Mouse (Mus musculus): ENCODE measurements around the gene Map7d1. TPM values are rescaled to one million over a fixed set of nuclear protein-coding genes. Genes with fewer than 3 reads are reported as not detected.

The Map7d1 gene
- polyA plus RNA-seq (2015; fragmentation: Nextera tagmentation; extraction: Ambion mirVana) = 46.5 and 49.9 TPM in 2 replicates

GRCm38 (mm10) chr4:126256131-126256791 lies at the start of gene Map7d1:
Map7d1 (minus strand) TSS chr4:126256343.
- ATAC-seq (ENCODE audit: low FRiP score, low read depth) = peak; percentile 84
- Histone ChIP-seq H3K4me3 (peak within 1 kb of the TSS; percentile 99), H3K27me3 (no peaks in the 10 kb centered on the region), H3K4me1 (peaks cover 77% of the 10 kb centered on the region), H3K4me2 (replicated peaks) (peak within 1 kb of the TSS; percentile 96), H3K9ac (peak within 1 kb of the TSS; percentile 98), H3K36me3 (peaks cover 15% of the 10 kb centered on the region; the same call in 1 of the 2 replicates), H3K27ac (peak within 1 kb of the TSS; percentile 92), H3K9me3 (no peaks in the 10 kb centered on the region)
- under 1% methylated on average over 54 of the region's 59 CpGs for WGBS

DNA sequence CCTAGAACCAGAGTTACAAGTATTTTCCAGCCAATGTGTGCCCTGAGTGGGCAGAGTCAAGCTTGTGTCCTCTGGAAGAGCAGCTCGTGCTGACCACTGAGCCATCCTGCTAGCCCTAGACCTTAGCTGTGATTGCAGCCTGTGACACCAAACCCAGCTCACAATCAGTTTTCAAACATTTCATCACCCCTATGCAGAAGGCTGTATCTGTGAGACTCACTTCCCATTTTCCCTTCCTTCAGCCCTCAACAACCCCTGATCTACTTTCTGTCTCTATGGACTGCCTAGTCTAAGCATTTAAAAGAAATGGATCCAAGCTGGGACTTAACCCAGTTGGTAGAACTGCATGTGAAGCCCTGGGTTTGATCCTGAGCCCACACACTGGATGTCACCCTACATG lies 49.3 kb upstream of the Map7d1 start:
- Histone ChIP-seq H3K27me3 (peaks cover 27% of the 10 kb centered on the region), H3K36me3 (0 out of 2 replicates have a peak, but pooled peaks cover 5% of the 10 kb centered on the region)

DNA sequence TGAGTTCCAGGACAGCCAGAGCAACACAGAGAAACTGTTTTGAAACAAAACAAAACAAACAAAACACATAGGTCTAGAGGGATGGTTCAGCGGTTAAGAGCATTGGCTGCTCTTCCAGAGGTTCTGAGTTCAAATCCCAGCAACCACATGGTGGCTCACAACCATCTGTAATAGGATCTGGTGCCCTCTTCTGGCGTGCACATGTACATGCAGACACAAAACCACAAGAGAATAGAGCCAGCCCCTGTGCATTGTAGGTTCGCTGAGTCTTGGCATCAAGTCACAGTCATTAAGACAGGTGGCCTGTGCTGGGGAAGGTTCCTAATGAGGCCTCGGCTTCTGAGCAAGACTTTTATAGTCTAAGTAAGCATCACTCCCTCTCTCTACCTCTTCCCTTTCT lies 47.7 kb upstream of the Map7d1 start:
- H3K9me3 ChIP-seq = 0 out of 2 replicates have a peak, but pooled peaks cover 7% of the 10 kb centered on the region
- no peak overlapping the region for H3K4me2 ChIP-seq (replicated peaks)
- H3K27ac ChIP-seq = no peak overlapping the region
- H3K4me3 ChIP-seq = no peak overlapping the region
- H3K36me3 ChIP-seq = no peaks in the 10 kb centered on the region
- no peak for ATAC-seq (ENCODE audit: low FRiP score, low read depth)
- peaks cover 37% of the 10 kb centered on the region for H3K27me3 ChIP-seq
- 52% methylated on average over 4 of the region's 4 CpGs for WGBS
- peaks cover 28% of the 10 kb centered on the region for H3K4me1 ChIP-seq
- no peak overlapping the region for H3K9ac ChIP-seq

More for the DNA sequence above, 49.3 kb upstream of the Map7d1 start:
- 93% methylated on average over 1 of the region's 1 CpGs for WGBS
- H3K4me1 ChIP-seq = peaks cover 33% of the 10 kb centered on the region
- H3K4me2 ChIP-seq (replicated peaks) = no peak overlapping the region
- no peak for ATAC-seq (ENCODE audit: low FRiP score, low read depth)
- H3K27ac ChIP-seq = no peak overlapping the region
- H3K9me3 ChIP-seq = 0 out of 2 replicates have a peak, but pooled peaks cover 7% of the 10 kb centered on the region
- no peak overlapping the region for H3K9ac ChIP-seq
- no peak overlapping the region for H3K4me3 ChIP-seq

DNA sequence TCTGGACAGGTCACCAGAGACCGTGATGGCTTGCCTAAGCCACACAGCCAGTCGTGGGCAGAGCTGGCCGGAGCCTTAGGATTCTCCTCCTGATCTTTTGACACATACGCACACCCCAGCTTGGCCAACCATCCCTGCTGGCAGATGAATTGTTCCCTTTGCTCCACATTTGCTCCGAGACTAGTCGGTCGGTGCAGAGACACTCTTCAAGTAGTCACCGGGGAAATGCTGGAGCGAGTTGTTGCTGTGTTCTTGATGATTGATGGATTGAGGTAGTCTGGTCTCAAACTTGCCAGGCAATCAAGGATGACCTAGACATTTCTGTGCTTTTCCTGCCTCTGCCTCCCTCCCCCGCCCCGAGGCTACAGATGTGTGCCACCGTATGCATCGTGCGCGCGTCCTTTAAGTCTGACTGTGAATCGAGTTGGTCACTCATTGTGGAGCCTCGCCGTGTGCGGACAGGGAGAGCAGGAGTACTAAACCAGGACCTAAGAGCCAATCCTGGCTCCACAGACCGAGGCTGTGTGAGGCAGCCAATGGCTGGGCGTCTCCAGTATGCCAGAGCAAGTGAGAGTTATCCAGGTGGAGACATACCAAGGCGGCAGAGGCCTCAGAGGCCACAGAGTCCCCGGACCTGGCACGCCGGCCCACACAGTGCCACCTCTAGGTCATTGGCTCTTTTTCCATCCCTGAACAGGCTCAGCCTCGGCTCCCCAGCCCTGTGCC lies 45.6 kb upstream of the Map7d1 start:
- peaks cover 51% of the 10 kb centered on the region for H3K27me3 ChIP-seq
- H3K4me3 ChIP-seq = peak overlapping the region; percentile 44
- H3K27ac ChIP-seq = peak overlapping the region; percentile 76
- H3K36me3 ChIP-seq = 0 out of 2 replicates have a peak, but pooled peaks cover 5% of the 10 kb centered on the region
- peak; percentile 6; the same call in 1 of the 2 replicates for ATAC-seq (ENCODE audit: low FRiP score, low read depth)
- H3K4me1 ChIP-seq = peaks cover 38% of the 10 kb centered on the region
- 6% methylated on average over 27 of the region's 27 CpGs for WGBS
- peak overlapping the region; percentile 82 for H3K4me2 ChIP-seq (replicated peaks)
- H3K9ac ChIP-seq = peak overlapping the region; percentile 57
- H3K9me3 ChIP-seq = 0 out of 2 replicates have a peak, but pooled peaks cover 7% of the 10 kb centered on the region

GRCm38 (mm10) chr4:126300916-126301583 lies 44.9 kb upstream of the Map7d1 start:
- Histone ChIP-seq H3K9me3 (0 out of 2 replicates have a peak, but pooled peaks cover 6% of the 10 kb centered on the region), H3K4me3 (peak overlapping the region; percentile 44), H3K27ac (peak overlapping the region; percentile 76), H3K4me2 (replicated peaks) (peak overlapping the region; percentile 82), H3K36me3 (0 out of 2 replicates have a peak, but pooled peaks cover 5% of the 10 kb centered on the region), H3K4me1 (peaks cover 45% of the 10 kb centered on the region), H3K27me3 (peaks cover 51% of the 10 kb centered on the region), H3K9ac (peak overlapping the region; percentile 57)
- WGBS = 1% methylated on average over 50 of the region's 50 CpGs
- ATAC-seq (ENCODE audit: low FRiP score, low read depth) = peak; percentile 52

DNA sequence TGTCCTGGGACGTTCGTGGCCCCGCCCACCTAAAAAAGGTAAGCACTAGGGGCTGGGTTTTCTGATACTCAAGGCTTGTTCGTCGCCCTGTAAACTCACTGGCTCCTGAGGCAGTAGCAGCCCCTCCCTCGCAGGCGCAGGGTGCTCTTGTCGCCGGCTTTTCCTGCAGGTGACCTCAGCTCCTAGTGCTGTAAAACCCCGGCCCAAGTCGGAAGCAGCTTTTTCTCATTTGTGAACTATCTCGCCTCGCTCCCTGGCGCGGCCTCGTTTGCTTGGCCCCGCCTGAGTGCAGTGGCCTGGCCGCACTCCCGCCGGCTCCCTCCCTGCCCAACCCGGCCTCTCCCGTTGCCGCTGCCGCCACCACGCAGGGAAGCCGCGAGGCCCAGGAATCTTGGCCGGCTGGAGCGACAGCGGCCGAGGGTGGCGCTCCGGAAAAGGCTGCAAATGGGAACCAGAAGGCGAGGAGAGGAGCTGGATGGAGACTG lies 40.5 kb upstream of the Map7d1 start:
- 0% methylated on average over 34 of the region's 34 CpGs for WGBS
- Histone ChIP-seq H3K36me3 (0 out of 2 replicates have a peak, but pooled peaks cover 9% of the 10 kb centered on the region), H3K4me3 (peak overlapping the region; percentile 38), H3K9ac (peak overlapping the region; percentile 63), H3K27me3 (peaks cover 42% of the 10 kb centered on the region), H3K9me3 (no peaks in the 10 kb centered on the region), H3K4me2 (replicated peaks) (peak overlapping the region; percentile 72), H3K27ac (peak overlapping the region; percentile 72), H3K4me1 (peaks cover 48% of the 10 kb centered on the region)
- ATAC-seq (ENCODE audit: low FRiP score, low read depth) = peak; percentile 12; the same call in 1 of the 2 replicates

- Histone ChIP-seq H3K4me3 (no peak overlapping the region), H3K4me2 (replicated peaks) (peak overlapping the region; percentile 72), H3K36me3 (0 out of 2 replicates have a peak, but pooled peaks cover 9% of the 10 kb centered on the region), H3K27ac (no peak overlapping the region), H3K4me1 (peaks cover 48% of the 10 kb centered on the region), H3K9me3 (no peaks in the 10 kb centered on the region), H3K9ac (no peak overlapping the region), H3K27me3 (peaks cover 36% of the 10 kb centered on the region)
- ATAC-seq (ENCODE audit: low FRiP score, low read depth) = no peak
- WGBS = 45% methylated on average over 4 of the region's 4 CpGs
Measured at GRCm38 (mm10) chr4:126295937-126296336, 39.8 kb upstream of the Map7d1 start.

DNA sequence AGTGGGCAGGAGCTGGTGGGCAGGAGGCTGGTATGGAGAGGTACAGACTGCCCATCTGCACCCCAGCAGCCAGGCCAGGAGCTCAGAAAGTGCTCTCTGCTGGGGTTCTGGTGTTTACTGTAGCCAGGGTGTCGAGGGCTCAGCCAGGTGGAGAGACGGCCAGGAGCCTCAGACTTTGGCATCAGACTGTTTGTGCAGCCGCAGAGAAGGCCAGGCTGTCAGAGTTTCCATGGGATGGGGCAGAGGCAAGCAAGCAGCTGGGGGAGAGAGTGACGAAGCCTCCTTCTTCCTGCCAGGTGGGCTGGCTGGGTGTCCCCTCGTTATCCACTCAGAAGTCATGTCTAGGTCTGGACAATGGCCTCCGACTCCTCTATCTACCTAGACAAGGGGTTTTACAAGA lies 39.0 kb upstream of the Map7d1 start:
- Histone ChIP-seq H3K27me3 (peaks cover 33% of the 10 kb centered on the region), H3K4me1 (peaks cover 47% of the 10 kb centered on the region), H3K4me2 (replicated peaks) (no peak overlapping the region), H3K9me3 (no peaks in the 10 kb centered on the region), H3K27ac (no peak overlapping the region), H3K4me3 (no peak overlapping the region), H3K9ac (no peak overlapping the region), H3K36me3 (0 out of 2 replicates have a peak, but pooled peaks cover 9% of the 10 kb centered on the region)
- 63% methylated on average over 6 of the region's 6 CpGs for WGBS
- ATAC-seq (ENCODE audit: low FRiP score, low read depth) = no peak

GRCm38 (mm10) chr4:126291196-126291595 lies 35.1 kb upstream of the Map7d1 start:
- H3K4me3 ChIP-seq = peak overlapping the region; percentile 7; the same call in 1 of the 2 replicates
- peak overlapping the region; percentile 67 for H3K27ac ChIP-seq
- peaks cover 50% of the 10 kb centered on the region for H3K27me3 ChIP-seq
- H3K36me3 ChIP-seq = 0 out of 2 replicates have a peak, but pooled peaks cover 4% of the 10 kb centered on the region
- H3K4me1 ChIP-seq = peaks cover 58% of the 10 kb centered on the region
- H3K9ac ChIP-seq = peak overlapping the region; percentile 54
- ATAC-seq (ENCODE audit: low FRiP score, low read depth) = 0 out of 2 replicates have a peak, but pooled peaks have one; percentile 9
- H3K4me2 ChIP-seq (replicated peaks) = peak overlapping the region; percentile 38
- no peaks in the 10 kb centered on the region; the same call in 1 of the 2 replicates for H3K9me3 ChIP-seq
- 8% methylated on average over 11 of the region's 13 CpGs for WGBS

DNA sequence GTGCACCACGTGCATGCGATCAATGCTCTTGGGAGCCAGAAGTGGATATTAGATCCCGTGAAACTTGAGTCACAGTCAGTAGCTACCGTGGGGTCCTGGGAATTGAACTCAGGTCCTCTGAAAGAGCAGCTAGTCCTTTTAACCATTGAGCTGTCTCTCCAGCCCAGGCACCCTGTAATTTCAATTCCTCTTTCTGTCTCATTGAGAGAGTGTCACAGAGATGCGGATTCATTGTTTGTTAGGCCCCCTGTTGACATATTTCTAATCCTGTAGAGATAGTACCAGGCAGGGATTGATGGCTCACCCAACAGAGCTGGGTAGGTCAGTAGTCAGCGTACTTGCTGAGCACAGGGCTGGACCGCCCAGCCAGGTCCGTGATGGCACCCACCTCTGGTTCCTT lies 34.2 kb upstream of the Map7d1 start:
- H3K27me3 ChIP-seq = peaks cover 55% of the 10 kb centered on the region
- no peak overlapping the region for H3K4me2 ChIP-seq (replicated peaks)
- 75% methylated on average over 8 of the region's 8 CpGs for WGBS

GRCm38 (mm10) chr4:126288085-126288666 lies 32.0 kb upstream of the Map7d1 start:
- peak overlapping the region; percentile 40; the same call in 1 of the 2 replicates for H3K27ac ChIP-seq
- ATAC-seq (ENCODE audit: low FRiP score, low read depth) = no peak
- peaks cover 6% of the 10 kb centered on the region; the same call in 1 of the 2 replicates for H3K9me3 ChIP-seq
- 0 out of 2 replicates have a peak, but pooled peaks cover 4% of the 10 kb centered on the region for H3K36me3 ChIP-seq
- H3K9ac ChIP-seq = peak overlapping the region; percentile 79; the same call in 1 of the 2 replicates
- H3K4me2 ChIP-seq (replicated peaks) = peak overlapping the region; percentile 73
- peaks cover 58% of the 10 kb centered on the region for H3K4me1 ChIP-seq
- WGBS = 35% methylated on average over 17 of the region's 17 CpGs
- peak overlapping the region; percentile 59 for H3K4me3 ChIP-seq
- H3K27me3 ChIP-seq = peaks cover 66% of the 10 kb centered on the region

More for the DNA sequence above, 34.2 kb upstream of the Map7d1 start:
- H3K4me3 ChIP-seq = no peak overlapping the region
- H3K36me3 ChIP-seq = 0 out of 2 replicates have a peak, but pooled peaks cover 4% of the 10 kb centered on the region
- peak overlapping the region; percentile 10; the same call in 1 of the 2 replicates for H3K27ac ChIP-seq
- H3K4me1 ChIP-seq = peaks cover 55% of the 10 kb centered on the region
- ATAC-seq (ENCODE audit: low FRiP score, low read depth) = no peak
- H3K9me3 ChIP-seq = peaks cover 6% of the 10 kb centered on the region; the same call in 1 of the 2 replicates
- H3K9ac ChIP-seq = no peak overlapping the region; the same call in 1 of the 2 replicates

All from limb, embryonic 13.5 days (tissue).